Mouse (Mus musculus) ES-E14 (cell line): ENCODE data around the gene Katnb1.

Experiments
- CHD2 ChIP-seq: IDR thresholded peaks from 2 replicates; pipeline ENCODE4 v1.6.1; 2014; ENCODE audit warnings: mild to moderate bottlenecking, low read depth, low read length, inconsistent platforms
- HCFC1 ChIP-seq: IDR thresholded peaks from 2 replicates; pipeline ENCODE4 v1.6.1; 2012; ENCODE audit warnings: low read length, inconsistent platforms, borderline replicate concordance; ENCODE audit not compliant: insufficient read depth
- MAFK ChIP-seq: IDR thresholded peaks from 2 replicates; pipeline ENCODE4 v1.6.1; 2014; ENCODE audit warnings: mild to moderate bottlenecking, low read depth, low read length, inconsistent platforms; ENCODE audit not compliant: insufficient read depth
- ZNF384 ChIP-seq: IDR thresholded peaks from 2 replicates; pipeline ENCODE4 v1.6.1; 2012; ENCODE audit warnings: low read depth, low read length, inconsistent platforms

DNA sequence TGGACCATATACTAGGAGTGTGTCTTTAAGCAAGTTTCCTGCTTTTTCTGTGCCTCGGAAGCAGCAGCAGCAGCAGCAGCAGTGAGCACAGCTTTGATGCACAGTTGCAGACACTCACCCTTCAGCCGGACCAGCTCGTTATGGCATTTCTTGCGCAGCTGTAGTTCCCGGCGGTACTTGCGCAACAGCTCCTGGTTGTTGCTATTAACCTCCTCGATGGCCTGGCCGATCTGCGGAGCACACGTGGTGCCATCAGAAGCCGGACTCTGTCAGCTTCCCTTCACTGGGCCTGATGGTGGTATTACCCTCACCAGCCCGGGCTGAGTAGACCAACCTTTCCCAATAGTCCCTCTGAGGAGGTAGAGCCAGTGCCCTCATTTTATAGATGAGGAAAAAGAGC, 26.3 kb downstream of the Katnb1 start:
- TF ChIP-seq HCFC1 = no peak
- no peak for TF ChIP-seq MAFK
- TF ChIP-seq CHD2 = no peak
- TF ChIP-seq ZNF384 = no peak
